Mouse (Mus musculus) heart, embryonic 13.5 days (tissue): ENCODE results near the gene Enc1. TPM values are rescaled to one million over a fixed set of nuclear protein-coding genes. Genes with fewer than 3 reads are reported as not detected.

ENCODE experiments used
- ATAC-seq: fragments of 200-750 bp; cut with Nextera tagmentation; 2 replicates; pipeline ENCODE4 v1.8.0; 2017; ENCODE audit warnings: moderate TSS enrichment; ENCODE audit not compliant: insufficient number of reproducible peaks, low FRiP score, low TSS enrichment; ENCODE audit errors: extremely low read depth
- H3K27ac ChIP-seq: fragments of 300-500 bp; sonication (generic); replicated peaks from 2 replicates; pipeline ENCODE4 v1.5.1; 2015; ENCODE audit warnings: moderate library complexity, mild to moderate bottlenecking, inconsistent platforms
- H3K27me3 ChIP-seq: fragments of 300-500 bp; sonication (generic); replicated peaks from 2 replicates; pipeline ENCODE4 v1.6.1; 2015; ENCODE audit warnings: mild to moderate bottlenecking, inconsistent platforms
- H3K36me3 ChIP-seq: fragments of 300-500 bp; sonication (generic); 2 replicates; pipeline ENCODE4 v1.6.1; 2015; ENCODE audit warnings: mild to moderate bottlenecking, inconsistent platforms
- H3K4me1 ChIP-seq: fragments of 300-500 bp; sonication (generic); 2 replicates; pipeline ENCODE4 v1.6.1; 2015; ENCODE audit warnings: inconsistent platforms
- H3K4me2 ChIP-seq: fragments of 300-500 bp; sonication (generic); 2 replicates; pipeline ENCODE4 v1.6.1; 2015; ENCODE audit warnings: inconsistent platforms, mild to moderate bottlenecking, moderate library complexity
- H3K4me3 ChIP-seq: fragments of 300-500 bp; sonication (generic); 2 replicates; pipeline ENCODE4 v1.5.1; 2015; ENCODE audit warnings: moderate library complexity, mild to moderate bottlenecking, inconsistent platforms
- H3K9ac ChIP-seq: fragments of 300-500 bp; sonication (generic); 2 replicates; pipeline ENCODE4 v1.6.1; 2015; ENCODE audit warnings: inconsistent platforms, mild to moderate bottlenecking, moderate library complexity
- H3K9me3 ChIP-seq: fragments of 300-500 bp; sonication (generic); 2 replicates; pipeline ENCODE4 v1.6.1; 2016; ENCODE audit warnings: inconsistent platforms
- WGBS: fragments of 180-500 bp; shearing (Covaris S2); methylation state at CpG from one replicate; pipeline ENCODE4 v1.1.7; 2015; ENCODE audit warnings: mixed read lengths; 5-methylcytosine and 5-hydroxymethylcytosine counted together
- polyA plus RNA-seq: library from polyadenylated mRNA; unstranded; fragments of >200 nt; fragmentation: Nextera tagmentation; extraction: Ambion mirVana; gene quantifications from 2 replicates; pipeline ENCODE4 v1.2.1, GENCODE M21; 2015

Enc1 gene
- polyA plus RNA-seq, 1 experiment from 2014 or later = 4.0 TPM

DNA sequence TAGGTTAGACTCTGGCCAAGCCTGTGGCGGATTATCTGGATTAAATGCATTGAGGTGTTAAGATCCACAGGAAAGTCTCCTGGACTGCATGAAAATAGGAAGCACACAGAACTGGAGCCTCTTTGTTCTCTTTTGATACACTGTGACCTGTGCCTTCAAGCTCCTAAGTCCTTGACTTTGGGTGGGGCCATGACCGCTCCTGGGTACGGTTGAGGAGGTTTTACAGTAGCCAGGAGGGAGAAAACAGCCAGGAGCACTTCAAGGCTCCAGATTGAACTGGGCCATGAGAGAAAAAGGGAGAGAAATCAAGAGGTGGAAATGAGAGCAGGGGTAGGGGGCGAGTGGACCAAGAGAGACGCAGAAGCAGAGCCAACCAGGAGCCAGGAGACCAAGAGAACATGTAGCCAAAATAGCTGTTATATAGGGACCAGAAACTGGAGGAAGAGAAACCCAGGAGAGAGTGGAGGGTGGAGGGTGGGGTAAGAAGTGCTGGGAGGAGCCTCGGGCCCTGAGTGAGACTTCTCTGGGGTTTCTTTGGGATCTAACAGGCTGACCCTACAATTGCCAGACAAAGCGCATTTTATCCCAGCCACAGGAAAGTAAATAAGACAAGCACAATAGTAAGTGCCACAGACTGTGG lies 33.3 kb upstream of the Enc1 start:
- ATAC-seq = no peak
- no peaks in the 10 kb centered on the region for H3K9me3 ChIP-seq

DNA sequence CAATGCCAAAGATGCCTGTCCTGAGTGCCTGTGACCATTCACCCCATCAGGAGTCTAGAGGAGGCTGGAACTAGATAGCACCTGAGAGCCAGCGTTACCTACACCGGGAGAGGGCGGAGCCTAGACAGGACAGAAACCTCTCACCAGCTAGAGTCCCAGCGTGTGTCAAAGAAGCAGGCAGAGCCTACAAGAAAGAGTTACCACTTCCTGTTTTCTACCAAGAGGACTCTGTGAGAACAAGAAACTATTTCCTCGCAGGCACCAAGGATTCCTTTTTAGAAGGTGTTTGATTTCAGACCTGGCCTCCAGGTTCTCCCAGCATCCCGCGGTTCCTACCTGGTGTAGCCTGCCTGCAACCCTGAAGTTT lies 32.8 kb upstream of the Enc1 start:
- Histone ChIP-seq H3K9me3 (no peaks in the 10 kb centered on the region), H3K27me3 (no peaks in the 10 kb centered on the region), H3K27ac (no peak overlapping the region), H3K4me2 (no peak overlapping the region), H3K4me1 (peaks cover 13% of the 10 kb centered on the region), H3K9ac (no peak overlapping the region), H3K36me3 (no peaks in the 10 kb centered on the region), H3K4me3 (no peak overlapping the region)
- 46% methylated on average over 7 of the region's 7 CpGs for WGBS
- ATAC-seq = no peak

More for the DNA sequence above, 33.3 kb upstream of the Enc1 start:
- Histone ChIP-seq H3K4me2 (no peak overlapping the region), H3K27me3 (no peaks in the 10 kb centered on the region), H3K9ac (no peak overlapping the region), H3K27ac (no peak overlapping the region), H3K36me3 (no peaks in the 10 kb centered on the region), H3K4me1 (peaks cover 13% of the 10 kb centered on the region), H3K4me3 (no peak overlapping the region)
- WGBS = 75% methylated on average over 7 of the region's 7 CpGs

GRCm38 (mm10) chr13:97208500-97209010 lies 32.4 kb upstream of the Enc1 start:
- WGBS = 43% methylated on average over 3 of the region's 3 CpGs
- Histone ChIP-seq H3K36me3 (no peaks in the 10 kb centered on the region), H3K27me3 (no peaks in the 10 kb centered on the region), H3K27ac (no peak overlapping the region), H3K9ac (no peak overlapping the region; the same call in 1 of the 2 replicates), H3K9me3 (no peaks in the 10 kb centered on the region), H3K4me2 (no peak overlapping the region), H3K4me3 (no peak overlapping the region), H3K4me1 (peaks cover 13% of the 10 kb centered on the region)
- no peak for ATAC-seq

- Histone ChIP-seq H3K4me3 (no peak overlapping the region), H3K27me3 (no peaks in the 10 kb centered on the region), H3K9ac (no peak overlapping the region), H3K4me2 (no peak overlapping the region), H3K4me1 (no peaks in the 10 kb centered on the region; the same call in 1 of the 2 replicates), H3K36me3 (no peaks in the 10 kb centered on the region), H3K27ac (no peak overlapping the region), H3K9me3 (no peaks in the 10 kb centered on the region; the same call in 1 of the 2 replicates)
- ATAC-seq = no peak
- WGBS = 55% methylated on average over 3 of the region's 3 CpGs
Observed at GRCm38 (mm10) chr13:97214583-97215268, 26.2 kb upstream of the Enc1 start.

DNA sequence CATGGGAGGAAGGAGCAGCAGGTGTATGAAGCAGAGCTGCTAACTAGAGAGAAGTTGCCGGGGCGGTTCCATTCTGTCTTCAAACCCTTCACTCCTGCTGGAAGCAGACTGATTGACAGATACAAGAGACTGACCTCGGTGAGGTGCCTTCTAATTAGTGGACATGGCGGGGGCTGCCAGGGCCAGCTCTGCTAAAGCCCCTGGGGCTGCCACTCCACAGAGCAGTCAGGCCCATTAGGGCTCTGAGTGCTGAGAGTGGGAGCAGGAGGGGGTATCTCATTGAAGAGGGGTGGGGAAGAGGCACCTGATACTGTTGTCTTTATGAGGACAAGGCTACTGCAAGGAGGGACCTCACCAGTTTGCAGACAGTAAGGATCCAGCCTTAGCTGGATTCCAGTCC lies 25.3 kb upstream of the Enc1 start:
- Histone ChIP-seq H3K9me3 (no peaks in the 10 kb centered on the region; the same call in 1 of the 2 replicates), H3K4me1 (no peaks in the 10 kb centered on the region; the same call in 1 of the 2 replicates), H3K4me2 (no peak overlapping the region), H3K27me3 (no peaks in the 10 kb centered on the region), H3K4me3 (no peak overlapping the region), H3K36me3 (no peaks in the 10 kb centered on the region), H3K27ac (no peak overlapping the region), H3K9ac (no peak overlapping the region)
- no peak for ATAC-seq
- 51% methylated on average over 4 of the region's 4 CpGs for WGBS

DNA sequence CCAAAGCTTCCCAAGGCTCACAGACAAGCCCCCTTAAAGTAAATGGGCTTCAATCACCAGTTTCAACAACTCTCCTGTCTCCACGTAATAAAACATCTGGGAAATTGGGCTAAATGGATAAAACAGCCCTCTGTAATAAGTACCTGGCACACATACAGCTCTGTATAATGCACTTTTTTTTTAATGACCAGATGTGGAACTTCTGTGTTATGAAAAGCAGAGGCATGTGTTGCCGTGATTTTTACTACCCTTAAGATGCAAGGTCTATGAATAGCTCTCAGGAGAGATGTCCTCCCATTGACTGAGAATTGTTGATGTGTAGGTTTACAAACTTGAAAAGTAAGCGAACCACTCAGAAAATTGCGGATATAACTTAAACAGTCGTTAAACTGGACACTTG lies 24.7 kb upstream of the Enc1 start:
- H3K27me3 ChIP-seq = no peaks in the 10 kb centered on the region
- WGBS = 82% methylated on average over 5 of the region's 5 CpGs
- H3K9ac ChIP-seq = no peak overlapping the region
- H3K4me2 ChIP-seq = no peak overlapping the region
- no peaks in the 10 kb centered on the region; the same call in 1 of the 2 replicates for H3K4me1 ChIP-seq
- H3K27ac ChIP-seq = no peak overlapping the region
- H3K4me3 ChIP-seq = no peak overlapping the region
- no peak for ATAC-seq
- no peaks in the 10 kb centered on the region; the same call in 1 of the 2 replicates for H3K9me3 ChIP-seq
- H3K36me3 ChIP-seq = no peaks in the 10 kb centered on the region

DNA sequence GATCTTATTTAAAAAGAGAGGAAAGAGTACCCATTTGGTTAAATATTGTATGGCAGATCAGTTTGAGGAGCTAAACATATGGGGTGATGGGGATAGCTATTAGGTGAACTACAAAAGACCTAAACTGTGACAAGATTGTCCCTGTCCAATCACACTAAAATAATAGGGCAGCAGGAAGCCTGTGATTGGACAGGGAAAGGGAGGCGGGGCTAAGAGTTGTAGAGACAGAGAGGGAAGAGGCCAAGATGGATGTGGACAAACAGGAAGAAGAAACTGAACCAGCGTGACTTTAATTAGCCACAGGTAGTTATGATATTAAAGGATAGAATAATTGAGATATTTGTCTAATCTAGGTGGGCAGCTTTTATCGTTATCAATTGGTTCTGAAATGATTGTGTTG lies 20.9 kb upstream of the Enc1 start:
- no peak overlapping the region for H3K27ac ChIP-seq
- no peaks in the 10 kb centered on the region for H3K36me3 ChIP-seq
- no peaks in the 10 kb centered on the region for H3K27me3 ChIP-seq
- H3K4me3 ChIP-seq = no peak overlapping the region
- no peak for ATAC-seq
- H3K9ac ChIP-seq = no peak overlapping the region
- peaks cover 3% of the 10 kb centered on the region; the same call in 1 of the 2 replicates for H3K4me1 ChIP-seq
- H3K9me3 ChIP-seq = no peaks in the 10 kb centered on the region; the same call in 1 of the 2 replicates
- no peak overlapping the region for H3K4me2 ChIP-seq
- WGBS = 81% methylated on average over 3 of the region's 3 CpGs

- H3K36me3 ChIP-seq = no peaks in the 10 kb centered on the region
- H3K9me3 ChIP-seq = peaks cover 6% of the 10 kb centered on the region; the same call in 1 of the 2 replicates
- H3K4me2 ChIP-seq = no peak overlapping the region
- WGBS = 75% methylated on average over 8 of the region's 8 CpGs
- H3K4me3 ChIP-seq = no peak overlapping the region
- no peak overlapping the region for H3K27ac ChIP-seq
- H3K9ac ChIP-seq = no peak overlapping the region
- ATAC-seq = no peak
- H3K4me1 ChIP-seq = peaks cover 5% of the 10 kb centered on the region; the same call in 1 of the 2 replicates
- H3K27me3 ChIP-seq = no peaks in the 10 kb centered on the region
Observed at GRCm38 (mm10) chr13:97223856-97224255, 17.0 kb upstream of the Enc1 start.

DNA sequence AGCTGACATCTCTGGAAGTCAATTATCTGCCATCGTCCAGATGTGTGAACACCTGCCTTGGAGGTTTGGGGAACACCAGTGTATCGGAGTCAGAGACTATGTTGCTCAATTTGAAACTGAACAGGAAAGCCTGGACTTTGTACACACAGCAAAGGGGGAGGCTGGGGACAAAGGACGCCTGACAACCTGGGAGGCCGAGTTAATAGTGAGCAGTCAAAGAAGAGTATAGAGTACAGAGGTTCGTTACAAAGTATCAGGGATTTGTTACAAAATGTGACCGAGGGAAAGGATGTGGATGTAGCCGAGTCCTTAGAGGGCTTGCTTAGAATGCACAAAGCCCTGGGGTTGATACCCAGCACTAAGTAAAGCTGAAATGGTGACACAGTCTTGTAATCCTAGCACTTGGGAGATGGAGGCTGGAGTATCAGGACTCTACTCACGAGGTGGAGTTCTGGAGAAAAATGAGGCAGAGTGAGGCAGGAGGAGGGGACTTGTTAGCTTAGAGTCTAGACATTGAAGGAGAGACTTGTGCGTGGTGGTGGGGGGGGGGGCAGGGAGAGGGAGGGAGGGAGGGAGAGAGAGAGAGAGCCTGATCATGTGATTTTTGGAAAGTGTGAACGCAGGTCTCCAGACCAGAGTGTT lies 16.4 kb upstream of the Enc1 start:
- WGBS = 64% methylated on average over 10 of the region's 10 CpGs
- Histone ChIP-seq H3K4me1 (peaks cover 5% of the 10 kb centered on the region; the same call in 1 of the 2 replicates), H3K9ac (no peak overlapping the region), H3K4me3 (no peak overlapping the region), H3K9me3 (peaks cover 6% of the 10 kb centered on the region; the same call in 1 of the 2 replicates), H3K27me3 (no peaks in the 10 kb centered on the region), H3K36me3 (no peaks in the 10 kb centered on the region), H3K27ac (no peak overlapping the region), H3K4me2 (peak overlapping the region; percentile 27)
- ATAC-seq = no peak

DNA sequence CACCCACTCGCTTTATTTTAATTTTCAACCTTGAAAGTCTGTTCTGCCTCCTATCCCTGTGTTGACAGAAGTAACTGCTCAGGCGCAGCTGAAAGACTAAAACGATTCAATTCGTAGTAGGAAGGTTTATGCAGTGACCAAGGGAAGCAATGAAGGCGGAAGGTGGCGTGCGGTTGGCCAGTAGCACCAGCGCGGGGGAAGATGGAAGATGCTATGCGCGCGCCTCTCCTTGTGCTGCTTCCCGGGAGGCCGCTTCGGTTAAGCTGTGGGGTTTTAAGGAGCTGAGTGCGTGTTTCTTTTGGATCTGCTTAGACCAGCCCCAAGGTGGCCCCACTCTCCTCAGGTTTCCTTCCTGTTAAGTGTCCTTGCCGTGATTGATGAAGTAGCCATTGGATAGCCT lies 15.8 kb upstream of the Enc1 start:
- Histone ChIP-seq H3K4me1 (peaks cover 5% of the 10 kb centered on the region; the same call in 1 of the 2 replicates), H3K27ac (no peak overlapping the region), H3K27me3 (no peaks in the 10 kb centered on the region), H3K4me3 (0 out of 2 replicates have a peak overlapping the region, but pooled peaks have one; percentile 4), H3K9ac (no peak overlapping the region), H3K36me3 (no peaks in the 10 kb centered on the region), H3K4me2 (peak overlapping the region; percentile 27), H3K9me3 (peaks cover 6% of the 10 kb centered on the region; the same call in 1 of the 2 replicates)
- ATAC-seq = no peak
- 66% methylated on average over 17 of the region's 17 CpGs for WGBS

DNA sequence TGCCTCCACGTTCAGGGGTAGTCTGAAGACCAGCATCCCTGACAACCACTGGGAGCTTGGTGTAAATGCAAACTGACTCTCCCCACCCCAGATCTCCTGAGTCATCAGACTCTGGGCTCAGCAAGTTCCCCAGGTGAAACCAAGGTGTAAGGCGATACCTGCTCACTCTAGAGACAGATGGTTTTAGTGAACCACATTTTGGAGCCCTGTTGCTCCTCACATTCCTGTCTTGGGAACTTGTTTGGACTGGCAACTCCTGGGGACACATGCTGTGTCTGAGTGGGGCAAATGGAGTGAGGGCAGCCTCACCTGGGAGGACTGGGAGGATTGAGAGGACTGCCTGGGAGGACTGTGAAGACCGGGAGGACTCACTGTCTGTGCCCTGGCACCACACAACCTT lies 13.1 kb upstream of the Enc1 start:
- 88% methylated on average over 3 of the region's 3 CpGs for WGBS
- Histone ChIP-seq H3K9me3 (peaks cover 6% of the 10 kb centered on the region; the same call in 1 of the 2 replicates), H3K4me1 (peaks cover 5% of the 10 kb centered on the region; the same call in 1 of the 2 replicates), H3K36me3 (no peaks in the 10 kb centered on the region), H3K27me3 (no peaks in the 10 kb centered on the region), H3K27ac (no peak overlapping the region), H3K9ac (no peak overlapping the region), H3K4me2 (no peak overlapping the region), H3K4me3 (no peak overlapping the region)
- ATAC-seq = no peak
